Mouse (Mus musculus) MEL (cell line): Measurements from ENCODE around the gene Dph5. TPM values are rescaled to one million over a fixed set of nuclear protein-coding genes. Genes with fewer than 3 reads are reported as not detected.

ENCODE experiments used
- DNase-seq: peaks from one replicate; pipeline ENCODE4 v3.0.0; 2011; ENCODE audit warnings: low read depth, low spot score
- H3K27ac ChIP-seq: 2 replicates; pipeline ENCODE4 v1.5.1; 2012; ENCODE audit warnings: low read depth, mild to moderate bottlenecking, control low read depth, low read length, moderate library complexity; ENCODE audit not compliant: control insufficient read depth
- H3K27me3 ChIP-seq, 2 experiments: fragments of 150-350 bp in 1 of 2; sonication (generic) in 1 of 2; 2 replicates each; pipeline ENCODE4 v1.6.1; 2012; ENCODE audit warnings: low read length in 2 of 2, mild to moderate bottlenecking in 2 of 2, improper control_type of control experiment in 1 of 2, moderate library complexity in 1 of 2; ENCODE audit not compliant: insufficient read depth in 2 of 2, control insufficient read depth in 1 of 2
- H3K36me3 ChIP-seq, 2 experiments: 2 replicates each; pipeline ENCODE4 v1.6.1; 2012 to 2014; ENCODE audit warnings: low read length in 2 of 2, improper control_type of control experiment in 1 of 2, inconsistent platforms in 1 of 2, mild to moderate bottlenecking in 1 of 2; ENCODE audit not compliant: insufficient read depth in 2 of 2, control insufficient read depth in 1 of 2
- H3K4me1 ChIP-seq, 2 experiments: fragments of 150-350 bp in 1 of 2; sonication (generic) in 1 of 2; 2 replicates each; pipeline ENCODE4 v1.6.1; 2012; ENCODE audit warnings: low read length in 2 of 2, improper control_type of control experiment in 1 of 2, mild to moderate bottlenecking in 1 of 2; ENCODE audit not compliant: insufficient read depth in 2 of 2, control insufficient read depth in 1 of 2
- H3K4me3 ChIP-seq, 2 experiments: fragments of 150-350 bp in 1 of 2; sonication (generic) in 1 of 2; 2 replicates each; pipeline ENCODE4 v1.5.1; 2012; ENCODE audit warnings: low read depth in 2 of 2, low read length in 2 of 2, mild to moderate bottlenecking in 2 of 2, moderate library complexity in 2 of 2, control low read depth in 1 of 2, improper control_type of control experiment in 1 of 2; ENCODE audit not compliant: control insufficient read depth in 1 of 2, insufficient read depth in 1 of 2
- H3K79me2 ChIP-seq: 2 replicates; pipeline ENCODE4 v1.6.1; 2012; ENCODE audit warnings: mild to moderate bottlenecking, low read length, moderate library complexity; ENCODE audit not compliant: control insufficient read depth, poor library complexity, insufficient read depth
- H3K9ac ChIP-seq: 2 replicates; pipeline ENCODE4 v1.6.1; 2012; ENCODE audit warnings: low read depth, mild to moderate bottlenecking, control low read depth, low read length, moderate library complexity; ENCODE audit not compliant: control insufficient read depth, poor library complexity, severe bottlenecking
- H3K9me3 ChIP-seq: fragments of 150-350 bp; sonication (generic); replicated peaks from 2 replicates; pipeline ENCODE4 v1.6.1; 2012; ENCODE audit warnings: mild to moderate bottlenecking, low read length, improper control_type of control experiment, moderate library complexity; ENCODE audit not compliant: insufficient read depth
- CHD1 ChIP-seq: IDR thresholded peaks from 2 replicates; pipeline ENCODE4 v1.6.1; 2012; ENCODE audit warnings: low read depth, mild to moderate bottlenecking, inconsistent platforms, low read length, improper control_type of control experiment
- CHD2 ChIP-seq: IDR thresholded peaks from 2 replicates; pipeline ENCODE4 v1.6.1; 2011; ENCODE audit warnings: low read length, improper control_type of control experiment
- CTCF ChIP-seq, 3 experiments: IDR thresholded peaks in 2 of 3; conservative IDR thresholded peaks in 1 of 3; 2 replicates each; pipeline ENCODE4 v1.5.1; 2011 to 2012; ENCODE audit warnings: low read length in 3 of 3, low read depth in 2 of 3, mild to moderate bottlenecking in 2 of 3, improper control_type of control experiment in 1 of 3, inconsistent platforms in 1 of 3, mixed read lengths in 1 of 3, moderate library complexity in 1 of 3; ENCODE audit not compliant: control insufficient read depth in 1 of 3, insufficient read depth in 1 of 3, poor library complexity in 1 of 3, severe bottlenecking in 1 of 3
- E2F4 ChIP-seq: IDR thresholded peaks from 2 replicates; pipeline ENCODE4 v1.6.1; 2011; ENCODE audit warnings: low read depth, low read length, improper control_type of control experiment, borderline replicate concordance
- ELF1 ChIP-seq: IDR thresholded peaks from 2 replicates; pipeline ENCODE4 v1.6.1; 2014; ENCODE audit warnings: low read depth, mild to moderate bottlenecking, inconsistent platforms, low read length, improper control_type of control experiment, moderate library complexity
- ETS1 ChIP-seq: IDR thresholded peaks from 2 replicates; pipeline ENCODE4 v1.6.1; 2012; ENCODE audit warnings: low read depth, mild to moderate bottlenecking, inconsistent platforms, low read length, improper control_type of control experiment, moderate library complexity
- GABPA ChIP-seq: IDR thresholded peaks from 2 replicates; pipeline ENCODE4 v1.6.1; 2012; ENCODE audit warnings: low read depth, mild to moderate bottlenecking, inconsistent platforms, low read length, improper control_type of control experiment, moderate library complexity
- HCFC1 ChIP-seq: IDR thresholded peaks from 2 replicates; pipeline ENCODE4 v1.6.1; 2012; ENCODE audit warnings: low read depth, mild to moderate bottlenecking, inconsistent platforms, low read length, improper control_type of control experiment, moderate library complexity
- JUND ChIP-seq: IDR thresholded peaks from 2 replicates; pipeline ENCODE4 v1.6.1; 2011; ENCODE audit warnings: low read depth, mild to moderate bottlenecking, improper control_type of control experiment, low read length
- MAFK ChIP-seq: IDR thresholded peaks from 2 replicates; pipeline ENCODE4 v1.6.1; 2011; ENCODE audit warnings: low read depth, mild to moderate bottlenecking, low read length, improper control_type of control experiment, borderline replicate concordance
- MAX ChIP-seq: IDR thresholded peaks from 2 replicates; pipeline ENCODE4 v1.6.1; 2011; ENCODE audit warnings: low read length, improper control_type of control experiment
- MXI1 ChIP-seq: IDR thresholded peaks from 2 replicates; pipeline ENCODE4 v1.6.1; 2011; ENCODE audit warnings: mild to moderate bottlenecking, low read depth, low read length, improper control_type of control experiment
- NRF1 ChIP-seq: IDR thresholded peaks from 2 replicates; pipeline ENCODE4 v1.6.1; 2014; ENCODE audit warnings: low read depth, mild to moderate bottlenecking, inconsistent platforms, low read length, improper control_type of control experiment, moderate library complexity; ENCODE audit not compliant: poor library complexity, insufficient read depth, severe bottlenecking
- POLR2A ChIP-seq, 2 experiments: IDR thresholded peaks; 2 replicates each; pipeline ENCODE4 v1.6.1; 2011 to 2012; ENCODE audit warnings: low read length in 2 of 2, mild to moderate bottlenecking in 2 of 2, control low read depth in 1 of 2, improper control_type of control experiment in 1 of 2, low read depth in 1 of 2, moderate library complexity in 1 of 2; ENCODE audit not compliant: control insufficient read depth in 1 of 2, insufficient read depth in 1 of 2, poor library complexity in 1 of 2
- POLR2AphosphoS2 ChIP-seq: IDR thresholded peaks from 2 replicates; pipeline ENCODE4 v1.6.1; 2011; ENCODE audit warnings: low read length, improper control_type of control experiment
- POLR2AphosphoS5 ChIP-seq: IDR thresholded peaks from 2 replicates; pipeline ENCODE4 v1.6.1; 2012; ENCODE audit warnings: low read depth, borderline replicate concordance, mild to moderate bottlenecking, inconsistent platforms, low read length, moderate library complexity, mixed read lengths
- RAD21 ChIP-seq: IDR thresholded peaks from 2 replicates; pipeline ENCODE4 v1.6.1; 2011; ENCODE audit warnings: mild to moderate bottlenecking, low read depth, low read length, improper control_type of control experiment
- RCOR1 ChIP-seq: IDR thresholded peaks from 2 replicates; pipeline ENCODE4 v1.6.1; 2012; ENCODE audit warnings: low read depth, mild to moderate bottlenecking, inconsistent platforms, low read length, improper control_type of control experiment
- SIN3A ChIP-seq: IDR thresholded peaks from 2 replicates; pipeline ENCODE4 v1.6.1; 2012; ENCODE audit warnings: low read length, improper control_type of control experiment, inconsistent platforms
- SMC3 ChIP-seq: IDR thresholded peaks from 2 replicates; pipeline ENCODE4 v1.6.1; 2011; ENCODE audit warnings: low read depth, low read length, improper control_type of control experiment
- TCF12 ChIP-seq: IDR thresholded peaks from 2 replicates; pipeline ENCODE4 v1.6.1; 2014; ENCODE audit warnings: low read depth, mild to moderate bottlenecking, inconsistent platforms, low read length, improper control_type of control experiment, moderate library complexity
- UBTF ChIP-seq: IDR thresholded peaks from 2 replicates; pipeline ENCODE4 v1.6.1; 2012; ENCODE audit warnings: low read depth, mild to moderate bottlenecking, inconsistent platforms, low read length, improper control_type of control experiment, moderate library complexity, borderline replicate concordance; ENCODE audit not compliant: insufficient read depth
- USF1 ChIP-seq: IDR thresholded peaks from 2 replicates; pipeline ENCODE4 v1.6.1; 2014; ENCODE audit warnings: low read depth, mild to moderate bottlenecking, inconsistent platforms, low read length, improper control_type of control experiment, moderate library complexity
- USF2 ChIP-seq, 2 experiments: IDR thresholded peaks; 2 replicates each; pipeline ENCODE4 v1.6.1; 2011 to 2012; ENCODE audit warnings: improper control_type of control experiment in 2 of 2, low read length in 2 of 2, borderline replicate concordance in 1 of 2, inconsistent platforms in 1 of 2, low read depth in 1 of 2, mild to moderate bottlenecking in 1 of 2; ENCODE audit not compliant: insufficient read depth in 1 of 2
- ZKSCAN1 ChIP-seq: IDR thresholded peaks from 2 replicates; pipeline ENCODE4 v1.6.1; 2012; ENCODE audit warnings: low read depth, mild to moderate bottlenecking, inconsistent platforms, low read length, improper control_type of control experiment, moderate library complexity
- ZNF384 ChIP-seq: IDR thresholded peaks from 2 replicates; pipeline ENCODE4 v1.6.1; 2012; ENCODE audit warnings: low read depth, mild to moderate bottlenecking, inconsistent platforms, low read length, improper control_type of control experiment
- polyA plus RNA-seq, 2 experiments: library from polyadenylated mRNA; stranded (reverse) in 1 of 2; unstranded in 1 of 2; fragments of >175 nt in 1 of 2; fragments of >200 nt in 1 of 2; gene quantifications; 2 replicates each; pipeline versions ENCODE4 v1.2.1 to v1.2.4; 2012; ENCODE audit warnings: low replicate concordance in 2 of 2, low read depth in 1 of 2; ENCODE audit not compliant: insufficient read length in 2 of 2, insufficient read depth in 1 of 2, missing spikeins in 1 of 2
- total RNA-seq: library from RNA; depleted of rRNA; stranded (reverse); fragments of 300-350 nt; gene quantifications from 2 replicates; pipeline ENCODE4 v1.2.3, GENCODE M21; 2012

Gene Dph5
- total and polyA plus RNA-seq, 3 experiments: 34.9 to 45.8 TPM; not detected in 1

DNA sequence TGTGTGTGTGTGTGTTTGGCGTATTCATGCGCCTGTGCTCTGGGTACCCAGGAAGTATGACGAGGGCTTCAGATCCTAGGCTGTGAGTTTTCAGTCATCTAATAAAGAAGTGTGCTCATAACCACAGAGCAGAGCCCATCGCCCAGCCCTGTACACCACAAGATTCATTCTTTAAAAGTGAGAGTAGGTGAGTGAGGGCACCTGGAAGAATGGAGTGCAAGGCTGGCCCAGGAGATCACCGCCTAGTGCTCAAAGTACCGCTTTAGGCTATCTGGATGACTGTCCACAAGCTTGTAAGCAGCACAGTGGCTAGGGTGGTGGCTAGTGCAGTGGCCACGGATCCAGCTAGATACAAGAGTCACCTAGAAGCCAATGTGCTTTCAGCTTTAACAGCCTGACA lies 69.6 kb downstream of the Dph5 start:
- no peak for DNase-seq
- Histone ChIP-seq H3K36me3 (peaks cover 0 to 6% of the 10 kb centered on the region in 2 experiments; a peak in 2 of 4 replicates), H3K4me3 (no peak overlapping the region), H3K79me2 (no peaks in the 10 kb centered on the region), H3K9me3 (no peaks in the 10 kb centered on the region), H3K9ac (no peak overlapping the region), H3K4me1 (no peaks in the 10 kb centered on the region), H3K27me3 (no peaks in the 10 kb centered on the region), H3K27ac (no peak overlapping the region)
- no peak for TF ChIP-seq JUND
- TF ChIP-seq UBTF: no peak
- no peak for TF ChIP-seq SIN3A
- TF ChIP-seq TCF12: no peak
- TF ChIP-seq USF1: no peak
- no peak for TF ChIP-seq MAX
- no peak for TF ChIP-seq RCOR1
- no peak for TF ChIP-seq GABPA
- TF ChIP-seq CTCF (IDR thresholded peaks at IDR 0.05 in 2 of 3, conservative IDR thresholded peaks at IDR 0.05 in 1 of 3; ENCODE audit: control insufficient read depth in 1 of 3, insufficient read depth in 1 of 3, low read depth in 2 of 3, low read length in 3 of 3, poor library complexity in 1 of 3, severe bottlenecking in 1 of 3): no peak
- TF ChIP-seq POLR2A (IDR thresholded peaks at IDR 0.05; ENCODE audit: control insufficient read depth in 1 of 2, insufficient read depth in 1 of 2, low read depth in 1 of 2, low read length in 2 of 2, poor library complexity in 1 of 2): no peak
- TF ChIP-seq USF2 (IDR thresholded peaks at IDR 0.05; ENCODE audit: borderline replicate concordance in 1 of 2, insufficient read depth in 1 of 2, low read depth in 1 of 2, low read length in 2 of 2): no peak
- TF ChIP-seq ZKSCAN1: no peak
- no peak for TF ChIP-seq CHD2
- TF ChIP-seq RAD21: no peak
- TF ChIP-seq MAFK: no peak
- TF ChIP-seq POLR2AphosphoS5: no peak
- TF ChIP-seq CHD1: no peak

- Histone ChIP-seq H3K4me3 (no peak overlapping the region), H3K27me3 (no peaks in the 10 kb centered on the region), H3K9ac (no peak overlapping the region), H3K36me3 (peaks cover 0 to 6% of the 10 kb centered on the region in 2 experiments; a peak in 2 of 4 replicates), H3K79me2 (no peaks in the 10 kb centered on the region), H3K4me1 (no peaks in the 10 kb centered on the region), H3K9me3 (no peaks in the 10 kb centered on the region), H3K27ac (no peak overlapping the region)
- TF ChIP-seq TCF12: no peak
- no peak for TF ChIP-seq CHD1
- TF ChIP-seq POLR2AphosphoS2: no peak
- no peak for TF ChIP-seq ZNF384
- no peak for TF ChIP-seq HCFC1
- TF ChIP-seq MXI1: no peak
- no peak for TF ChIP-seq ETS1
- TF ChIP-seq NRF1: no peak
- TF ChIP-seq MAX: no peak
- TF ChIP-seq GABPA: no peak
- no peak for TF ChIP-seq ELF1
- TF ChIP-seq POLR2A (IDR thresholded peaks at IDR 0.05; ENCODE audit: control insufficient read depth in 1 of 2, insufficient read depth in 1 of 2, low read depth in 1 of 2, low read length in 2 of 2, poor library complexity in 1 of 2): no peak
- no peak for TF ChIP-seq MAFK
- TF ChIP-seq SMC3: no peak
- no peak for TF ChIP-seq E2F4
- DNase-seq: no peak
These were observed 73.8 kb downstream of the Dph5 start for GRCm38 (mm10) chr3:115961311-115962027.
